Mouse (Mus musculus) bone marrow, adult 2 months (tissue): ENCODE data around the gene Prune1.
A peak's percentile ranks its signal among the peaks of the same experiment; 100 is the strongest.

Source experiments
- CTCF ChIP-seq: fragments of 200-500 bp; IDR thresholded peaks from 2 replicates; pipeline ENCODE4 v1.5.1; 2011; ENCODE audit warnings: low read length, control low read depth; ENCODE audit not compliant: control insufficient read depth, insufficient read depth
- POLR2A ChIP-seq: fragments of 200-500 bp; IDR thresholded peaks from 2 replicates; pipeline ENCODE4 v1.6.1; 2011; ENCODE audit warnings: low read depth, mild to moderate bottlenecking, control low read depth, low read length, borderline replicate concordance; ENCODE audit not compliant: control insufficient read depth

DNA sequence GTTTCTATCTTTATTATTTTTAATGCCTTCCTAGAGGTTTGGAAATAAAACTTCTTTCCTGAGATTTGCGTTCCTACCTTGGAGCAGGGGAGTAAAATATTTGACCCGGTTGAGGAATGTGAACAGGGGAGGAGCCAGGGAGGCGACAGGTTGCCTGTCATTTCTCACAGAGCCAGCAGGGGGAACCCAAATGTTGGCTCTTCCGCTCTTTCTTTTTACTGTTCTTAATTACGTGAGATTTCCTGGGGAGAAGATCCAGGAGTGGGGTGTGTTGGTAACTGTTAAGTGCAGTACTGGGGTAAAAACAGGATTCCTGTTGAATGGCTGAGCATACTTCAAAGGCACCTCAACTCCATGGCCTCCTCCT, 14.2 kb upstream of the Prune1 start:
- peak; percentile 65 for TF ChIP-seq CTCF
- TF ChIP-seq POLR2A, result no peak
